Mouse (Mus musculus): ENCODE measurements at regions not wholly inside any gene's neighbourhood (a gene's known extent, or its start where the extent isn't known, plus 50 kb on each side); places are given as distances from the start of the nearest gene placed in this dataset.
A peak's percentile ranks its signal among the peaks of the same experiment; 100 is the strongest.

DNA sequence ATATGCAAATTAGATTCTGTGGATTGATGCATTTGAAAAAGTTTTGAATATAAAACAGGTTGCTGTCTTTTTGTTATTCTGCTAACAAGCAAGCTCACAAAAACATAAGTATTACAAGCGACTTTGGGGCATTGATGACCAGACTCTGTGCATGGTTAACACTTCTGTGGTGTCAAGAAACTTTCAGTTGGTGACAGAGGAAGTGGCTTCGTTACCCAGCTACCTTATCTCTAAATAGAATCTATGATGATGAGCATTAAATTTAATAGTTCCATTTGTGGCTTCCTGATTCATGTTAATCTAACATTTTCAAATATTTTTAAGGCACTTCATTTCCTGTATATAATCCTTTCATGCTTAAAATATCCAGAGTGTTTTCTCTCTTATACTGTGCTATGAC is 100.8 kb downstream of the Tm2d1 start:
- peak; percentile 33 for DNase-seq (ENCODE audit: low read depth)

DNA sequence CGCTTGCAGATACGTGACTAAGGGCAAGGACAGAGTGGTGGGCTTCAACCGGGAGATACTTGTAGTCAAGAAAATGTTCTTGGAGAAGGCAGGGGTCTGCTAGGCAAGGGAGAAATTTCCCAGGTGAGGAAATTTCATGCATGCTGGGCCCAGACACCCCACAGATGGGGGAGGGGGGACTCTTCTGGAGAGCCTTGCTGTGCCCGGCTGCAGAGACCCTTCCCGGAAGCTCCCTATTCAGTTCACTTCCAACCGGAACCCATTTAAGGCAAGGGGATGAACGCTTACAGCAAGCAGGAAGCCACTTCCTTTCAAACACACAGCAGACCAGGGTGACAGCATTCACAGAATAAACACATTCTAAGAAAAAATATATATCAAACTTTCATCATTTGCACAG is 124.8 kb downstream of the Tm2d1 start:
- DNase-seq (ENCODE audit: low read depth): no peak

DNA sequence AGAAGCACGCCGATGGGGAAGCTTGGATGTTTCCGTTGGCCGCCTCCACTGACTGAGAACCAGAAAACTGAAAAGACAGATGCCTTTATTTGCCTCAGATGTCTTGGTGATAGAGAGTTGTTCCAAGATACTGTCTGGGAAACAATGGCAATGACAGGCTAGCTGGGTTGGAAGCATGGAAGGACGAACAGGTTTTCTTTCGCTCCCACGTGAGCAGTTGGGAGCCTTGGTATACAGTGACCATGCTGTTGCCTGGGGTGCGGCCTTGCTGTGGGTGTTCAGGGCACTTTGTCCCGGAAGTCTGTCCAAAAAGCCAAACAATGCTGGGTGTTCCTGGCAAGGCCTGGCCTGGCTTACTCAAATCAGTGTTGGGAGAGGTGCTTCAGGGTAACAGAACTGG is 125.4 kb downstream of the Tm2d1 start:
- no peak for DNase-seq (ENCODE audit: low read depth)

DNA sequence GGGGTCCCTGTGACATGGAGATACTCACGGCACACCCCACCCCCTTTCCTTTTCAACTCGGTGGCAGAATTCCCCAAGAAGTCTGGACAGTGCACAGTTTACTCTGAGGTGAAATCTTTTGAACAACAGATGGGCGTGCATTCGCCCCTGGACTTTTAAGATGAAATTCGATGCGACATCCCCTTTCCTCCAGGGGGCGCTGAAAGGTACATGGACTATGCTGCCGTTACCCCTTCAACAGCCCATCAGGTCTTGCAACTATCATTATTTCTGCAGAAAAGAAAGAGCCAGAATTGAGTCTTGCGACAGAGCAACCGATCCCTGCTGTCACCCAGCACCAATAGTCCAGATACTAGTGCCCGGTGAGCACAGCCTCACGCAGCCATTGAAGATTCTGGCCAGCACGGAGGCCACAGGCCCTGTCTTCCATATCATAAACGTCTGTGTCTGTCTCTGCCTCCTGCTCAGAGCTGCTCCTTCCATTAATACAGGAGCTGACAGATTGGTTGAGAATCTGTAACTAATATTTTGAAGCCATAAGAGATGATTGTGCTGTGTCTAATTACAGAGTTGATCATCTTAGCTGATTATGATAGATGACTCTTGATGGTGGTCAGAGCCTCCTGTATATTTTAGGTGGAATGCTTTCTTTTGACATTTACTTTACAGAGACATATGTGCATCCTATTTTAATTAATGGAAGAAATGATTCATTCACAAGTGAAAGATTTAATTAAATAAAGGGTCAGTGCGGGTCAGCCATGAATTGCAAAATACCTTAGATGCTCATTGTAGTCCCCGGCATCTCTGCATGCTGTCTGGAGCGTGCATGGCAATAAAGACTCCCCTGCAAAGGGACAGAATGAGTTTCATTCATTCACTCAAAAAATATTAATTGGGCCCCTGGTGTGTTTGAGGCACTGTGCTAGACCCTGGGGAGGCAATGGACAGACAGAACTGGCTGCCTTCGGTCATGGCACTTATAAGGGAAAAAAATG is 128.0 kb downstream of the Tm2d1 start:
- DNase-seq (ENCODE audit: low read depth): peak; percentile 59

DNA sequence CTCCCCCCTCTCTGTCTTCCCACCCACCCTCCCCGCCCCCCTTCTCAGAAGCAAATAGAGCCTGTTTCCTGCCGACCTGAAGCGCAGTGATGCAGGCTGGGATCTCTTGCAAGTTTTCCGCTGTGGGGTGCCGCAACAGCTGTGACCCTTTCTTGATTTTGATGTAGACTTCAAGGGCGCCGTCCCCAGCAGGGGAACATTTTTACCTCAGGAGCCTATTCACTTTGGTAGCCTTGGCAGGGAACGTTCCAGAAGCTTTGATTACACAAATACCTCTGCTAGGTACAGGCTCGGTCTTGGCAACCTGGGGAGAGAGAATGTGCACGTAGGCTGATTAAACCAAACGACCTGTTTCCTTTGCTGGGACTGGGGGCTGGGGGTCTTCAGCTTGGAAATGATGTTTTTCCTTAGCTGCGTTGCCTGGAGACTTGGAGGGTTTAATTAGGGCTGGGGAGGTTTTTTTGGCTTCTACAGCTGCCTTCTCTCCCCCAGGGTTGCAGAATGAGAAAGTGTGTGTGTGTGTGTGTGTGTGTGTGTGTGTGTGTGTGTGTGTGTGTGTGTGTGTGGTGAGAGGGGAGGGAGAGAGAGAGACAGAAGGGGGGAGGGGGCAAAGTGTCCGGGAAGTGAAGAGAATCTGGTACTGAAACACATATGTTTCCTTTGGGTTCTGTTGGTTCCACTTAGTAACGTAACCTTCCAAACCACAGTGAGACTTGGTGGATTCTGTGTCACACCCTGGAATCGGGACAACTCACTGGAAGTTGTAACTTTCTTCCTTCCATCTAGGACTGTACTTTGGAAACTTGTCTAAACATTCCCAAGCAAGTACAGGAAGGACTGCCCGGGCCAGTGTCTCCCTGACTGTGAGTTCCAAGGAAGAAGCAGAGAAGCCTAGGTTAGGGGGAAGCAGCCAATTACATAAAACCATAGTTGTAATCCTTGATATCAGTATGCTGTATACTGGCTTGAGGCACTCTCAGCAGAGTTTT is 138.9 kb downstream of the Tm2d1 start:
- DNase-seq (ENCODE audit: low read depth): peak; percentile 75

DNA sequence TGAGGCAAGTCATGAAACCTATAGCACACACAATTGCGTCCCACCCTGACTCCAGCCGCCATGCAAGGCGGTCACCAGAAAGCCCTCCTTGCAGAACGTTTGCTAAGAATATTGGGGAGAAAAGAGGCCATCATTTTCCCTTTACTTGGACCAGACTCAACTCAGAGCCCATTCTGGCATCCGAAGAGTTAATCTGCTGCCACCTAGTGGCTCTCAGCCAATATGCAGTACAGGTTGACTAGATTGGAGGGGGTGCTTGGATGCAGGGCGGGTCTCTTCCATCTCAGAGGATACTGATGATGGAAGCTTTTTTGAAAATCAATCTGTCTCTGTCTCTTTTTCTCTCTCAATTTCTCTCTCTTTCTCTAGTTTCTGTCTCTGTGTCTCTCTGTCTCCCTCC is 139.6 kb downstream of the Tm2d1 start:
- peak; percentile 80 for DNase-seq (ENCODE audit: low read depth)

DNA sequence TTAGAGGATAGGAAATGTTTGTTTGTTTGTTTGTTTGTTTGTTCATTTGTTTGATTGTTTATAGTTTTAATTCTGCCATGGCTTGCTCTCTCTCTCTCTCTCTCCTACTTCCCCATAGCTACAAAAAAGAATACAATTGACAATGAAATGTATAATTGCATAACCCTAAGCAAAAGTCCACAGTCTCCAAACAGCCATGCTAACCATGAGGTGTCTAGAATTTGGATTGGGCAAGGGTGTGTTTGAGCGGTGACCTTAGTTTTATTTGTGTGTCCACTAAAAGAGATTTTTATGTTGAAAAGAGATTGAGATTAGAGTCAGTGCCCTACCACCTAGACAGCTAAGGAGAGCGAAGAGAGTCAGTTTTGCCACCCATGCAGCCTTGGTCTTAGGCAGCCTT is 141.2 kb downstream of the Tm2d1 start:
- DNase-seq (ENCODE audit: low read depth): no peak

DNA sequence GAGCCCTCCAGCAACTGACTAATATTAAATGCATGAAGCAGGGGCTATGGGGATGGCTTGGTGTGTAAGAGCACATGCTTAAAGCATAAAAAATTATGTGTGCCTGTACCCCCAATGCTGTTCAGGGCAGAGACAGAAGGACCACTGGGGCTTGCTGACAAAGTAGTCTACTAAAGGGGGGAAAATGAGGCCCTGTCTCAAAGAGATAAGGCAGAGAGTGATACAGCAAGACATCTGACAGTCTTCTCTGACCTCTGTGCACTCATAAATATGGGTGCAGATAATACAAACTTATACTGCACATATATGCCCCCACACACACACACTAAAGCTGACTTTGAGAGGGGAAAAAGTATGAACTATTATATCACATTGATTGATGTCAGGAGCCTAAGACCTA is 142.8 kb downstream of the Tm2d1 start:
- DNase-seq (ENCODE audit: low read depth): no peak

DNA sequence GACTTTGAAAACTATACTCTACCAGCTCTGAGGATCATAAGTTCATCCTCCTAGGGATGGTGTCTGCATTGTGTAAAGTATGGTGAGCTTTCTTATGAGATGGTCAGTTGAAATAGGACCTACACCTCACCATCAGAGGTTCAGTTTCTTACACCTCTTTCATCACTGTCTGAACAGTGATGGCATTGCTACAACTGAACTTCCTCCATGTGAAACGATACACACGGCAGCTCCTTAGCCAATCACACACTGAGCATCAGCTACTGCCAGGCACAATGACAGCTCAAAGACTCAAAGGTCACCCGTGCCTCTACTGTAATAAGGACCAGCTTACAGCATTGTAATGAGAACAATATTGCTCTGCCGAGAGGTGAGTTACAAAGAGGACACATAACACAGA is 145.0 kb downstream of the Tm2d1 start:
- DNase-seq (ENCODE audit: low read depth): no peak

DNA sequence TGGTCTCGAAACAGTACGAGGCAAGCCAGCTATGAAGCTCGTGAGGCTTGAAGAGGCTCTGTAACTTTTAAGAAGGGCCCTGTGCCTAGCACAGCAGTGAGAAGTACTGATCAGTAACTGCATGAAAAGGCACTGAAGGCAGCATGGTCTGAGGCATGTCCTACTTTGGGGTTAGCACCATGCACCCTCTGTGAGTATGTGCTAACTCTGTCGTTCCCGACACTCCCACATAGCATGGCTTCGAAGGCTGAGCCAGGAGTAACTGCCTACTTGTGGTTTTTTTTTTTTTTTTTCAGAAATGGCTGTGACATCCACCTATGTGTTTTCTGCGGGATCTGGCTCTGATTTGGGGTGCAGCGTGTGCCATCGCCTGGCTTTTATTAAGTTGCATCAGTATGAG is 145.6 kb downstream of the Tm2d1 start:
- no peak for DNase-seq (ENCODE audit: low read depth)

DNA sequence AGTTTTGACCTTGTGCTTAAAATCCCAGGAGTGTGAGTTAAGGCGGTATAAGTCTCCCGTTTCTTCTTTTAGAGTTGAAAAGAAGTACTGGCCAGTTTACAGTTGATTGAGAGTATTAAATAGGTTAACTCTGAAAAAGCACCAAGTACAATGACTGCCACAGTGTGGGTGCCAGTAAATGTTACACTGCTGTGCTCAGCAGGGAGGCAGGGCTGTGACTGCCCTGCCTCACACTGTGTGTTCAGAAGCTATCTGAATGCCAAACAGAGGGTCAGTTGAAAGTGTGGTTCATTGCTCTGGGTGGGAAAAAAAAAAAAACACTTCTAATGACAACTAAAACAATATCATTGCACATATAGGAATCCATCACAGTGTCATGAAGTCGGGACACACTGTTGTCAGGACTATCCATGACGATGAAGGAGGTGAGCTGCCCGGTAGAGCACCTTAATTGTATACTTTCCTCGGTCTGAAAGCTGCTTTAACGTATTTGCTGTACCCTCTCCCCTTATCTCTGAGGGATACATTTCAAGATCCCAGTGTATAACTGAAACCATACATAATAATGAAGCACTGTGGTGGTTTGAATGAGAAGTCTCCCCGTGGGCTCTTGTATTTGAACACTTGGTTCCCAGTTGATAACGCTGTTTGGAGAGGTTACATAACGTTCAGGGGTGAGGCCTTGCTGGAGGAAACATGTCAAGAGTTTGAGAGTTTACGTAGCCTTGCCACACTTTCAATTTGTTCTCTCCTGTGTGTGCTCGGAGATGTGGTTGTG is 146.9 kb downstream of the Tm2d1 start:
- DNase-seq (ENCODE audit: low read depth): no peak

DNA sequence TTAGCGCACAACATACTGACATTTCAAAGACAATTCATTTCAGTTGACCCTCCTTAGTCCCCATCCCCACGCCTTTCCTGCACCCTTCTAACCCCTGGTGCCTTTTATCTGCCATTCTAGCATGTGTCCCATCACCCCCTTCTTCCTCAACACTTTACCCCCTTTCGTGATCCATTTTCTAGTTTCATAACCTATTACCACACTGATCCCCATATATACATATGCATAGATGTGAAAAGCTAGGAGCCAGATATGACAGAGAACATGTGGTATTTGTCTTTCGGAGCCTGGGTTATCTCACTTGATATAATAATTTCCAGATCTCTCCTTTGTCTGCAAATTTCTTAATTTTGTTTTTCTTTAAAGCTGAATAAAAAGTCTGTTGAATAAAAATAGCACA is 154.9 kb downstream of the Tm2d1 start:
- DNase-seq (ENCODE audit: low read depth): no peak

DNA sequence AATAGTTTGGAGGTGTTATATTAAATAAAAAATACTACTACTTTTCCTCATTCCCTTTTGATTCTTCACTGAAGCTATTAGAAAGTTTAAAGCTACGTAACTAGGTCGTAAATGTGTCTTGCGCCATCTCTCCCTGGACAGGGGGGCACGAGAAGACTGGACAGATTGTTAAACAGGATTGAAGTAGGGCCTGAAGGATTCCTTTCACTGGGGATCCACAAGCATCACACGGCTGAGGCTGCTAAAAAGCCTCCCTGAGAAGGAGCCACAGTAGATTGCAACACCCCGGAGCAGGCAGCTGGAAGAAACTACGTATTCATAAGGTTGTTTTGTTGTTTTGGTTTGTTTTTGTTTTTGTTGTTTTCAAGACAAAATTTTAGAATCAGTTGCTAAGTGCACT is 158.7 kb downstream of the Tm2d1 start:
- no peak for DNase-seq (ENCODE audit: low read depth)

DNA sequence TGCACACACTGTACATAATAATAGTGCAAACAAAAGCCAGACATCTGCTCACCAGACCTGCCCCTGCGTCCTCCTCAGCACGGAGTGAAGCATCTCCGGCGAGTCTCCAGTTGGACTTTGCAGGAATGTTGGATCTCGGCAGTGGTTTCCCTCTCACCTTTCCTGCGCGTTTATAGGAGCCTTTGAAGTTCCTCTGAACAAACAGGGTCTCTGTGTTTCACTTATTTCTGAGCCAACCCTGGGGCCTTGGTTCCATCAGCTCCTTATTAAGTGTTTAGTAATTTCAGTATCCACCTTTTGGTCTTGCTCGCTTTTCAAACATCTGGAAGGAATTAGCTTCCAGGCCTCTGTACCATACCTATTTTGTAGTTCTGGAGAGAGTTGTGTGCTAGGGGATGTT is 159.7 kb downstream of the Tm2d1 start:
- DNase-seq (ENCODE audit: low read depth): no peak

DNA sequence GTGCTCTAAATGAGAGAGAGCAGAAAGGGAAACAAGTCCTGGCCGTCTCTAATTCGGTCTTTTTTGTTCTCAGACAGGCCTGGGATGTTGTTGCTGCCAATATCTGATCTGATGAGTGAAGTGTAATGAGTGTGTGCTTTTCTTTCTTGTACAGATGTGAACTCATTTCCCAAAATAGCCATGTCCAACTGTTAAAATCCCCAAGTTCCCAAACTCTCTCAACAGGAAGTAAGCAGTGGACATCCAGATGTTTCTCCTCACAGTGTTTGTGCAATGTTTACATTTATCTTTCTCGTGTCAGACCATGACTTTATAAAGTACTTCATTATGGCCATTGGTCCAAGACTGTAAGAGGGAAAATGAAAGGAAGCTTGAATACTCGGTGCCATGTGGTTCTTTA is 161.5 kb downstream of the Tm2d1 start:
- DNase-seq (ENCODE audit: low read depth): no peak

DNA sequence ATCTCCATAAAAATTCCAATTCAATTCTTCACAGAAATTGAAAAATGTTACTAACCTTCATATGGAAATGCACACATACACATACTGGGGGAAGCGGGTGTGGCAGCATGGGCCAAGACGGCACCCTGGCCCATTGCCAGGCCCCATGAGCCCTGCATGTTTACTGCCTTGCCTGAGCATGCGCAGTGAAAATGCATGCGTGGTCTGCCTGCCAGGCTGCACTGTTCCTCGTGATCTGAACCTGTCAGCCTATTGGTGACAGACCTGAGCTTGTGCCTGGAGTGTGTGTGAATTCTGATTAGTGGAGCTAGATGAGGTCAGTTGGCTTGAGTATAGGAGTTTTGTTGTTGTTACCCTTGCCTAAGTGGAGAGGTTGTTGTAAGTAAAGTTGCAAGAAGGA is 167.9 kb downstream of the Tm2d1 start:
- no peak for DNase-seq (ENCODE audit: low read depth)

DNA sequence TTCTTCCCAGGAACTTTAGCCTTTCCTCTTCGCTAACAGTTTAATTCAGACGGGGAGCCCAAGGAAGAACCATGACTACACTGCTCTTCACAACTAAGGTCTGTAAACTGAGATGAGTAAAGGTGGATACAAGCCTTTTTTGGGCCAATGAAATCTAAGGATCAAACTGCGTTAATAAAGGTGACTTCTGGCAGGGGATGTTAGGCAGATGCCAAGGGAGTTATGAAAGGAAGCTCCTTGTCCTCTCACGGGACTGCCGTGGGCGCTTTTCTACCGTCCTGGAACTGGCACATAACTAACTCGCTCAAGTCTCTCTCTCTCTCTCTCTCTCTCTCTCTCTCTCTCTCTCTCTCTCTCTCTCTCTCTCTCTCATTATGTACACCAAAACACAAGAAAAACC is 175.7 kb downstream of the Tm2d1 start:
- no peak for DNase-seq (ENCODE audit: low read depth)

DNA sequence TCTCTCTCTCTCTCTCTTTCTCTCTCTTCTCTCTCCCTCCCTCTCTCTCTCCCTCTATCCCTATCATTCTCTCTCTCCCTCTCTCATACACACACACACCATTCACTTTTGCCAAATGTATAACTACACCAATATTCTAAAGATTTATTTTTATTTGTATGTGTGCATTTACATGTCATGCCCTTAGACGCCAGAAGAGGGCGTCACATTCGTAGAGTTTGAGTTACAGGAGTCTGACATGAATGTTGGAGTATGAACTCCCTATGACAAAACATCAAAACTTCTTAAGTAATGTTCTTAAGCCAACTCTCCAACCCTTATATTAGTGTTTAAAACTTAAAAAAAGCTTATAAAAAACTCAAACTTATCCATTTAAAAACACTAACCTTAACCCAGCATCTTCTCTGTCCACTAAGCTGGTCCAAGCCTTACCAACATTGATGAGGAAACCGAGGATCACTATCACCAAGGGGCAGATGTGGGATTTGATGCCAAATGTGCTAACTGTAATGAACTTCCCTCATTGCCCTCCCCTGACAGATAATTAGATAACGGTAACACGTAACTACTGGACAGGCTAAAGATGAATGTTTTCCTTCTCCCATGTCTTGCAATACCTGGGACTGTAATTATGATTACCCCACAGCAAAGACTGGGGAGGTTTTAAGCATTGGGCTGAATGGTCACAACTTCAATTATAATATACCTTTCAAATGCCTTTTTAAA is 176.7 kb downstream of the Tm2d1 start:
- DNase-seq (ENCODE audit: low read depth): no peak

DNA sequence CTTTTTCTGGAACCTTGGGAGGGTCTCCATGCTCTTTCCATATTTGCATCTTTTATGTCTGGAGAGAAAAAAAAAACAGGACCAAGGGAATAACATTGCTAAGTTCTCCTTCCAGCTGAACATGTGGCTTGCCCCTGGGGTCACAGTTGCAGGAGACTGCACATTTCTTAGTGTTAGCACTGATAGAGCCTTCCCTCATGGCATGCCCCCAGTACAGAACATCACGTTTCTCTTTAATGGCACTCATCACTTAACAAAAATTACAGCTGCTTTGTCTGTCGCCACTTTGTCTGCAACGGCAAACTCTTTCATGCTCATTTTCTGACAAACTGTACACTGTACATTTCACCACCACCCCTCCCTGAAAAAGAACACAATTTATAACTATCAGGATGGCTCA is 180.0 kb downstream of the Tm2d1 start:
- no peak for DNase-seq (ENCODE audit: low read depth)

DNA sequence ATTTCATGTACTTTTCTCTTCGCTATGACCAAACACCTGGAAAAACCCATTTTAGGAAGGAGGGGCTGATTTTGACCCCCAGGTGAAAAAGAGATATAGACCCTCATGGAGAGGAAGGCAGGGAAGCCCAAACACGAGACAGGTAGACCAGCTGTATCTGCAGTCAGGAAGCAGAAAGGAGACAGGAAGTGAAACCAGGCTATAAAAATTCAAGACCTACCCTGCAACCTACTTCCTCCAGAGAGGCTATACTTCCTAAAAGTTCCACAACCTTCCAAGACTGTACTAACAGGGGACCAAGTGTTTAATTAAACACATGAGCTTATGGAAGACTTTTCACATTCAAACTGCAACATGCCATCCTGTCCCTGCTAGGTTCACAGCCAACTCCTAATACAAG is 180.9 kb downstream of the Tm2d1 start:
- no peak for DNase-seq (ENCODE audit: low read depth)

DNA sequence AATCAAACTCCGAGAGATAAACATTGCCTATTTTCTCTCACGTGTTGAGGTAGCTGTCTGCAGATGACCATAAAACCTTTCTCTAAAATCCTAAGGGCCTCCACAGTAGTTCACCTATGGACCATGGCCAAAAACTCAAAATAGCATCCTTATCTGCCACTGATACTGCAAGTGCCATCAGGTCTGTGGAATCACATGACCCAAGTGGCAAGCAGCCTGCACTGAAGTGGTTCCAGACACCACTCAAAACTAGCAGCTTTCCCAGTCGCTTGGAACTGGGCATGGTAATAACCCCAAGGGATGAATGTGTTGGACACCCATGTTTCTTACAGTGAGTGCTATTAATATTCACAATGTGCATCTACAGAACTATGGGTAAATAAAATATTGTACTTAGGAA is 182.0 kb downstream of the Tm2d1 start:
- no peak for DNase-seq (ENCODE audit: low read depth)
